Mouse (Mus musculus) heart, adult 8-10 months (tissue): ENCODE results near the gene Ksr2. TPM values are rescaled to one million over a fixed set of nuclear protein-coding genes. Genes with fewer than 3 reads are reported as not detected.
A peak's percentile ranks its signal among the peaks of the same experiment; 100 is the strongest.

ENCODE experiments used
- DNase-seq: peaks from one replicate; pipeline ENCODE4 v3.0.0; 2022; ENCODE audit warnings: low spot score
- total RNA-seq, 4 experiments: library from RNA; stranded (reverse); gene quantifications; 2 replicates each; pipeline ENCODE4 v1.2.4; 2022

The Ksr2 gene
- total RNA-seq, 4 experiments from 2014 or later, result 0.03 to 0.11 (median 0.06) TPM

GRCm38 (mm10) chr5:117781178-117781577 lies 367.4 kb downstream of the Ksr2 start:
- no peak for DNase-seq

GRCm38 (mm10) chr5:117790071-117790470 lies 376.3 kb downstream of the Ksr2 start:
- DNase-seq, result no peak

- no peak for DNase-seq
These were observed 378.1 kb downstream of the Ksr2 start for GRCm38 (mm10) chr5:117791875-117792274.

- DNase-seq, result no peak
These were observed 387.0 kb downstream of the Ksr2 start for GRCm38 (mm10) chr5:117800849-117801248.

- peak; percentile 36 for DNase-seq
These were observed 388.3 kb downstream of the Ksr2 start for GRCm38 (mm10) chr5:117802071-117802521.

GRCm38 (mm10) chr5:117803551-117803950 lies 389.8 kb downstream of the Ksr2 start:
- DNase-seq, result no peak

- DNase-seq, result no peak
These were observed 397.1 kb downstream of the Ksr2 start for GRCm38 (mm10) chr5:117810930-117811329.

GRCm38 (mm10) chr5:117818800-117819199 lies 405.0 kb downstream of the Ksr2 start:
- DNase-seq, result no peak

- DNase-seq, result no peak
These were observed 406.6 kb downstream of the Ksr2 start for GRCm38 (mm10) chr5:117820445-117820844.

GRCm38 (mm10) chr5:117823811-117824210 lies 410.0 kb downstream of the Ksr2 start:
- DNase-seq, result no peak

- DNase-seq, result no peak
These were observed 410.7 kb downstream of the Ksr2 start for GRCm38 (mm10) chr5:117824486-117824885.

Other genes starting within 250 kb of the Ksr2 start
- 100 to 1,000 TPM; 440 to 578 (median 532) TPM for gene Pebp1, start 126.4 kb upstream of the Ksr2 start, total RNA-seq
- gene Vsig10, start 94.9 kb upstream of the Ksr2 start, total RNA-seq, result 1 to 10 TPM; 5.0 to 7.0 (median 6.3) TPM
- gene Wsb2, start 56.7 kb upstream of the Ksr2 start, total RNA-seq, result 100 to 1,000 TPM in 3 of 4 experiments, 10 to 100 TPM in 1; 87.1 to 122 (median 111) TPM
- 1 to 10 TPM; 1.5 to 2.9 (median 2.1) TPM for gene Rfc5, start 25.0 kb upstream of the Ksr2 start, total RNA-seq